Mouse (Mus musculus) neural tube, embryonic 14.5 days (tissue): ENCODE measurements around the gene Pllp. TPM values are rescaled to one million over a fixed set of nuclear protein-coding genes. Genes with fewer than 3 reads are reported as not detected.

Experiments
- ATAC-seq: fragments of 200-750 bp; cut with Nextera tagmentation; 2 replicates; pipeline ENCODE4 v1.8.0; 2017; ENCODE audit warnings: low read depth, mild to moderate bottlenecking, moderate TSS enrichment, moderate library complexity
- H3K27ac ChIP-seq: fragments of 300-500 bp; sonication (generic); 2 replicates; pipeline ENCODE4 v1.5.1; 2014; ENCODE audit warnings: low read depth, mild to moderate bottlenecking, control low read depth, low read length, moderate library complexity, mixed read lengths
- H3K27me3 ChIP-seq: fragments of 300-500 bp; sonication (generic); 2 replicates; pipeline ENCODE4 v1.6.1; 2014; ENCODE audit warnings: low read length; ENCODE audit not compliant: control insufficient read depth, insufficient read depth
- H3K36me3 ChIP-seq: fragments of 300-500 bp; sonication (generic); 2 replicates; pipeline ENCODE4 v1.6.1; 2014; ENCODE audit warnings: low read length, mixed read lengths; ENCODE audit not compliant: control insufficient read depth, insufficient read depth
- H3K4me1 ChIP-seq: fragments of 300-500 bp; sonication (generic); 2 replicates; pipeline ENCODE4 v1.6.1; 2014; ENCODE audit warnings: low read length; ENCODE audit not compliant: control insufficient read depth, insufficient read depth
- H3K4me2 ChIP-seq: fragments of 300-500 bp; sonication (generic); 2 replicates; pipeline ENCODE4 v1.6.1; 2014; ENCODE audit warnings: mild to moderate bottlenecking, low read depth, low read length, control low read depth
- H3K4me3 ChIP-seq: fragments of 300-500 bp; sonication (generic); 2 replicates; pipeline ENCODE4 v1.5.1; 2014; ENCODE audit warnings: low read depth, low read length, control low read depth, mixed read lengths
- H3K9ac ChIP-seq: fragments of 300-500 bp; sonication (generic); replicated peaks from 2 replicates; pipeline ENCODE4 v1.6.1; 2014; ENCODE audit warnings: low read depth, mild to moderate bottlenecking, control low read depth, low read length, mixed read lengths
- H3K9me3 ChIP-seq: fragments of 300-500 bp; sonication (generic); 2 replicates; pipeline ENCODE4 v1.6.1; 2016; ENCODE audit warnings: low read length; ENCODE audit not compliant: control insufficient read depth
- WGBS: fragments of 180-500 bp; shearing (Covaris S2); extraction: QIAGEN DNeasy Blood & Tissue Kit; methylation state at CpG from one replicate; pipeline ENCODE4 v1.1.7; 2014; 5-methylcytosine and 5-hydroxymethylcytosine counted together
- polyA plus RNA-seq: library from polyadenylated mRNA; unstranded; fragments of >200 nt; fragmentation: Nextera tagmentation; extraction: Ambion mirVana; gene quantifications from 2 replicates; pipeline ENCODE4 v1.2.1, GENCODE M21; 2014

Pllp gene
- polyA plus RNA-seq, 1 experiment from 2014 or later, result 2.9 TPM

GRCm38 (mm10) chr8:94696566-94696965 is 488 bp upstream of the Pllp start:
- no peak for ATAC-seq
- H3K4me3 ChIP-seq, result no peak overlapping the region
- no peaks in the 10 kb centered on the region for H3K36me3 ChIP-seq
- no peak overlapping the region for H3K9ac ChIP-seq
- peak overlapping the region; percentile 62; the same call in 1 of the 2 replicates for H3K4me2 ChIP-seq
- H3K4me1 ChIP-seq, result peaks cover 12% of the 10 kb centered on the region
- H3K9me3 ChIP-seq, result no peaks in the 10 kb centered on the region
- WGBS, result 45% methylated on average over 3 of the region's 3 CpGs
- H3K27me3 ChIP-seq, result peaks cover 29% of the 10 kb centered on the region
- no peak overlapping the region for H3K27ac ChIP-seq

- Histone ChIP-seq H3K36me3 (no peaks in the 10 kb centered on the region), H3K27me3 (peaks cover 29% of the 10 kb centered on the region)
Measured at GRCm38 (mm10) chr8:94695341-94695993, 611 bp downstream of the Pllp start.

GRCm38 (mm10) chr8:94694701-94695100 is 1.4 kb downstream of the Pllp start:
- Histone ChIP-seq H3K9me3 (no peaks in the 10 kb centered on the region), H3K27me3 (peaks cover 29% of the 10 kb centered on the region), H3K4me1 (peaks cover 12% of the 10 kb centered on the region), H3K4me2 (no peak overlapping the region; the same call in 1 of the 2 replicates), H3K27ac (no peak overlapping the region), H3K36me3 (no peaks in the 10 kb centered on the region), H3K9ac (no peak overlapping the region), H3K4me3 (no peak overlapping the region)
- ATAC-seq, result no peak
- WGBS, result 2% methylated on average over 6 of the region's 6 CpGs

More at GRCm38 (mm10) chr8:94695341-94695993, 611 bp downstream of the Pllp start:
- H3K27ac ChIP-seq, result no peak overlapping the region
- H3K4me3 ChIP-seq, result peak overlapping the region; percentile 38
- under 1% methylated on average over 30 of the region's 31 CpGs for WGBS
- peak overlapping the region; percentile 62 for H3K4me2 ChIP-seq
- peak overlapping the region; percentile 28 for H3K9ac ChIP-seq
- peak; percentile 60 for ATAC-seq
- no peaks in the 10 kb centered on the region for H3K9me3 ChIP-seq
- peaks cover 12% of the 10 kb centered on the region for H3K4me1 ChIP-seq

- 75% methylated on average over 9 of the region's 9 CpGs for WGBS
- Histone ChIP-seq H3K4me3 (no peak overlapping the region), H3K27ac (no peak overlapping the region), H3K36me3 (no peaks in the 10 kb centered on the region), H3K4me1 (no peaks in the 10 kb centered on the region), H3K9me3 (no peaks in the 10 kb centered on the region), H3K9ac (no peak overlapping the region), H3K4me2 (no peak overlapping the region), H3K27me3 (no peaks in the 10 kb centered on the region)
- no peak for ATAC-seq
Measured at GRCm38 (mm10) chr8:94685953-94686352, 10.1 kb downstream of the Pllp start.

GRCm38 (mm10) chr8:94684287-94684686 is 11.8 kb downstream of the Pllp start:
- no peak for ATAC-seq
- Histone ChIP-seq H3K9me3 (no peaks in the 10 kb centered on the region), H3K27me3 (no peaks in the 10 kb centered on the region), H3K4me2 (no peak overlapping the region), H3K4me1 (no peaks in the 10 kb centered on the region), H3K9ac (no peak overlapping the region), H3K27ac (no peak overlapping the region), H3K4me3 (no peak overlapping the region), H3K36me3 (no peaks in the 10 kb centered on the region)
- WGBS, result 66% methylated on average over 4 of the region's 4 CpGs

- ATAC-seq, result no peak
- H3K4me2 ChIP-seq, result no peak overlapping the region
- H3K9ac ChIP-seq, result no peak overlapping the region
- no peak overlapping the region for H3K27ac ChIP-seq
- H3K4me1 ChIP-seq, result no peaks in the 10 kb centered on the region
- no peaks in the 10 kb centered on the region for H3K27me3 ChIP-seq
- no peaks in the 10 kb centered on the region for H3K36me3 ChIP-seq
- H3K9me3 ChIP-seq, result no peaks in the 10 kb centered on the region
- WGBS, result 90% methylated on average over 16 of the region's 16 CpGs
- H3K4me3 ChIP-seq, result no peak overlapping the region
Measured at GRCm38 (mm10) chr8:94682732-94683524, 13.2 kb downstream of the Pllp start.

- ATAC-seq, result no peak
- WGBS, result 95% methylated on average over 3 of the region's 3 CpGs
Measured at GRCm38 (mm10) chr8:94680414-94680813, 15.7 kb downstream of the Pllp start.

GRCm38 (mm10) chr8:94678582-94678981 is 17.5 kb downstream of the Pllp start:
- no peak for ATAC-seq
- Histone ChIP-seq H3K27me3 (no peaks in the 10 kb centered on the region), H3K4me3 (no peak overlapping the region), H3K4me1 (0 out of 2 replicates have a peak, but pooled peaks cover 2% of the 10 kb centered on the region), H3K36me3 (peaks cover 14% of the 10 kb centered on the region; the same call in 1 of the 2 replicates), H3K9me3 (no peaks in the 10 kb centered on the region), H3K4me2 (no peak overlapping the region), H3K27ac (peak overlapping the region; percentile 53; the same call in 1 of the 2 replicates), H3K9ac (no peak overlapping the region)
- 40% methylated on average over 9 of the region's 9 CpGs for WGBS

More at GRCm38 (mm10) chr8:94680414-94680813, 15.7 kb downstream of the Pllp start:
- H3K4me3 ChIP-seq, result no peak overlapping the region
- 0 out of 2 replicates have a peak, but pooled peaks cover 2% of the 10 kb centered on the region for H3K4me1 ChIP-seq
- H3K36me3 ChIP-seq, result 0 out of 2 replicates have a peak, but pooled peaks cover 6% of the 10 kb centered on the region
- no peak overlapping the region for H3K4me2 ChIP-seq
- H3K27ac ChIP-seq, result no peak overlapping the region
- no peak overlapping the region for H3K9ac ChIP-seq
- H3K27me3 ChIP-seq, result no peaks in the 10 kb centered on the region
- H3K9me3 ChIP-seq, result no peaks in the 10 kb centered on the region

- Histone ChIP-seq H3K36me3 (peaks cover 40% of the 10 kb centered on the region), H3K4me1 (0 out of 2 replicates have a peak, but pooled peaks cover 2% of the 10 kb centered on the region), H3K9me3 (no peaks in the 10 kb centered on the region), H3K27me3 (no peaks in the 10 kb centered on the region), H3K27ac (no peak overlapping the region), H3K4me3 (no peak overlapping the region), H3K4me2 (no peak overlapping the region), H3K9ac (no peak overlapping the region)
- 90% methylated on average over 6 of the region's 6 CpGs for WGBS
- no peak for ATAC-seq
Measured at GRCm38 (mm10) chr8:94675923-94676322, 20.2 kb downstream of the Pllp start.
